Mouse (Mus musculus): Measurements from ENCODE around the gene Lmln. TPM values are rescaled to one million over a fixed set of nuclear protein-coding genes. Genes with fewer than 3 reads are reported as not detected.
"Not testable (repeated sequence)": the region's sequence is repeated elsewhere in the genome, so short reads cannot be mapped to it uniquely, and the experiment has no call there.

Lmln gene
- 1 to 10 TPM; 2.1 to 2.7 TPM for total RNA-seq (2021)
- long read RNA-seq, experiment 1, full-length matches to known transcripts: 1 of 10 reads
- long read RNA-seq, experiment 1, partial matches to known transcripts: 0 of 10 reads
- long read RNA-seq, experiment 1, other reads (novel, unspliced or antisense): 9 of 10 reads
- long read RNA-seq, experiment 2, partial matches to known transcripts: 1 of 2 reads
- long read RNA-seq, experiment 2, other reads (novel, unspliced or antisense): 1 of 2 reads

GRCm38 (mm10) chr16:33062024-33062681, at the start of gene Lmln:
Lmln (plus strand) TSS chr16:33062521.
- peak; percentile 89 to 95 for DNase-seq

- DNase-seq: no peak
Observed at GRCm38 (mm10) chr16:33013801-33014200, 48.5 kb upstream of the Lmln start.

- DNase-seq: peak in 1 of 2 experiments; percentile 9
Observed at GRCm38 (mm10) chr16:33014921-33015320, 47.4 kb upstream of the Lmln start.

- DNase-seq: no peak
Observed at GRCm38 (mm10) chr16:33015396-33015907, 46.9 kb upstream of the Lmln start.

GRCm38 (mm10) chr16:33015986-33016385, 46.3 kb upstream of the Lmln start:
- no peak for DNase-seq

- no peak for DNase-seq
Observed at GRCm38 (mm10) chr16:33017677-33018349, 44.5 kb upstream of the Lmln start.

- DNase-seq: peak in 1 of 2 experiments; percentile 7
Observed at GRCm38 (mm10) chr16:33019117-33019770, 43.1 kb upstream of the Lmln start.

GRCm38 (mm10) chr16:33021381-33021780, 40.9 kb upstream of the Lmln start:
- no peak for DNase-seq

- DNase-seq: peak; percentile 81 to 92
Observed at GRCm38 (mm10) chr16:33023750-33024149, 38.6 kb upstream of the Lmln start.

- no peak for DNase-seq
Observed at GRCm38 (mm10) chr16:33024456-33025104, 37.7 kb upstream of the Lmln start.

- no peak for DNase-seq
Observed at GRCm38 (mm10) chr16:33026357-33026756, 36.0 kb upstream of the Lmln start.

GRCm38 (mm10) chr16:33036006-33036405, 26.3 kb upstream of the Lmln start:
- no peak for DNase-seq

GRCm38 (mm10) chr16:33042682-33043081, 19.6 kb upstream of the Lmln start:
- DNase-seq: no peak

GRCm38 (mm10) chr16:33043268-33043667, 19.1 kb upstream of the Lmln start:
- DNase-seq: no peak

GRCm38 (mm10) chr16:33048004-33048403, 14.3 kb upstream of the Lmln start:
- DNase-seq: no peak

- DNase-seq: no peak
Observed at GRCm38 (mm10) chr16:33048686-33049085, 13.6 kb upstream of the Lmln start.

GRCm38 (mm10) chr16:33049809-33050208, 12.5 kb upstream of the Lmln start:
- DNase-seq: no peak

- no peak for DNase-seq
Observed at GRCm38 (mm10) chr16:33053141-33053540, 9.2 kb upstream of the Lmln start.

- not testable (repeated sequence) for DNase-seq
Observed at GRCm38 (mm10) chr16:33054927-33055326, 7.4 kb upstream of the Lmln start.

- no peak for DNase-seq
Observed at GRCm38 (mm10) chr16:33055655-33056054, 6.7 kb upstream of the Lmln start.

GRCm38 (mm10) chr16:33056095-33056785, 6.1 kb upstream of the Lmln start, which contains the start of the genes Iqcg and Rpl35a:
Iqcg (minus strand) TSS chr16:33056218.
Rpl35a (plus strand) TSS chr16:33056453.
- peak; percentile 91 to 95 for DNase-seq
